Mouse (Mus musculus) cerebellum, adult 2 months (tissue): ENCODE measurements at regions not wholly inside any gene's neighbourhood (a gene's known extent, or its start where the extent isn't known, plus 50 kb on each side); places are given as distances from the start of the nearest gene placed in this dataset.

ENCODE experiments used
- CTCF ChIP-seq: fragments of 200-500 bp; IDR thresholded peaks from 2 replicates; pipeline ENCODE4 v1.5.1; 2011; ENCODE audit warnings: low read depth, mild to moderate bottlenecking, control low read depth, low read length, moderate library complexity, borderline replicate concordance; ENCODE audit not compliant: insufficient read depth
- POLR2A ChIP-seq: fragments of 200-500 bp; IDR thresholded peaks from 2 replicates; pipeline ENCODE4 v1.6.1; 2011; ENCODE audit warnings: low read length, control low read depth, borderline replicate concordance; ENCODE audit not compliant: insufficient read depth

DNA sequence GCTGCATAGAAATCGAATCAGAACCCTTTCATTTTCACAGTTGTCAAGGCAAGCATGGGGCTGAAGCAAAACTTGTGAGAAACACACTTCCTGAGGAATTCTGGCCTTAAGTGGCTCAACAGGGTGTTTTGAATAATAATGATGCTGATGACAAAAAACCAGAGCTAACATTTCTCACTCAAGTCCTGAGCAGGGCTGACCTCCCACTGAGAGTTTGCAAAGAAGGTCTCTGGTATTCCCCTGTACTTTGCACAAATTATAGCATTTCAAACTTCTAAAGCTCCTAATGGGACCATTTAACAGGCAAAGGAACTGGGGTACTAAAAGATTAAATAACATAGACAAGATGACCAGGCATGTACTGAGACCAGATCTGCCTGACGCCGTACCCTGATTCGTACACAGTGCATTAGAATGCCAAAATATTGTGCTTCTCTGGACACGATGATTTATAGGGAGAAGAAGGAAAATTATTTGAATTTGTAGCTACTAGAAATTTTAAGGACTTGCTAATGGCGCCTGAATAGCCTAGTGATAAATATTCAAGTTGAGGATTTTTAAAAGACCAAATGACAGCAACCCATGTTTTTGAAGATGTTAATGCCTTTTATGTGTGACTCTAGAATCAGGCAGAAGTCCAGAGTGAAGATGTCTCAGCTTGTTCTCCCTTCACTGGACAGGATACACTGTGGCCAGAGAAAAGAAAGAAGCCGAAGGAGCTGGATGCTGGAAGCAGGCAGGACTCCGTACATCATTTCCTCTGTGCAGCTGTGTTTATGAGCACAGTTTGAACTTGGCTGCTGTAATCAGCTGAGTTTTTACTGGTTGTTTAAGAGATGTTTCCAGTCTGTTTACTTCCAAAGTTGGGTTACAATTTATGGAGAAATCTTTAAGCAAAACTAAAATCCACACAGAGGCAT lies 1056.7 kb downstream of the Fam19a2 start:
- no peak for TF ChIP-seq POLR2A
- no peak for TF ChIP-seq CTCF
